Mouse (Mus musculus): ENCODE measurements at regions not wholly inside any gene's neighbourhood (a gene's known extent, or its start where the extent isn't known, plus 50 kb on each side); places are given as distances from the start of the nearest gene placed in this dataset.
A peak's percentile ranks its signal among the peaks of the same experiment; 100 is the strongest.
"Not testable (repeated sequence)": the region's sequence is repeated elsewhere in the genome, so short reads cannot be mapped to it uniquely, and the experiment has no call there.

- peak; percentile 69 for DNase-seq (ENCODE audit: inconsistent ontology term)
Measured at GRCm38 (mm10) chr2:63580489-63581139, 396.5 kb upstream of the Kcnh7 start.

- DNase-seq (ENCODE audit: inconsistent ontology term): peak; percentile 76
Measured at GRCm38 (mm10) chr2:63575172-63575571, 391.1 kb upstream of the Kcnh7 start.

GRCm38 (mm10) chr2:63574008-63574703 is 390.1 kb upstream of the Kcnh7 start:
- peak; percentile 93 for DNase-seq (ENCODE audit: inconsistent ontology term)

- DNase-seq (ENCODE audit: inconsistent ontology term): no peak
Measured at GRCm38 (mm10) chr2:63573015-63573807, 389.1 kb upstream of the Kcnh7 start.

GRCm38 (mm10) chr2:63556858-63557419 is 372.9 kb upstream of the Kcnh7 start:
- DNase-seq (ENCODE audit: inconsistent ontology term): no peak

- DNase-seq (ENCODE audit: inconsistent ontology term): not testable (repeated sequence)
Measured at GRCm38 (mm10) chr2:63541836-63542235, 357.7 kb upstream of the Kcnh7 start.

- no peak for DNase-seq (ENCODE audit: inconsistent ontology term)
Measured at GRCm38 (mm10) chr2:63518534-63518933, 334.4 kb upstream of the Kcnh7 start.

GRCm38 (mm10) chr2:63513554-63514226 is 329.6 kb upstream of the Kcnh7 start:
- peak; percentile 33 for DNase-seq (ENCODE audit: inconsistent ontology term)

GRCm38 (mm10) chr2:63503939-63504338 is 319.9 kb upstream of the Kcnh7 start:
- DNase-seq (ENCODE audit: inconsistent ontology term): peak; percentile 16

- DNase-seq (ENCODE audit: inconsistent ontology term): no peak
Measured at GRCm38 (mm10) chr2:63476411-63476810, 292.3 kb upstream of the Kcnh7 start.

GRCm38 (mm10) chr2:63475255-63475654 is 291.2 kb upstream of the Kcnh7 start:
- no peak for DNase-seq (ENCODE audit: inconsistent ontology term)

- peak; percentile 19 for DNase-seq (ENCODE audit: inconsistent ontology term)
Measured at GRCm38 (mm10) chr2:63473699-63474098, 289.6 kb upstream of the Kcnh7 start.

- no peak for DNase-seq (ENCODE audit: inconsistent ontology term)
Measured at GRCm38 (mm10) chr2:63472248-63472647, 288.2 kb upstream of the Kcnh7 start.

- DNase-seq (ENCODE audit: inconsistent ontology term): no peak
Measured at GRCm38 (mm10) chr2:63459112-63459511, 275.0 kb upstream of the Kcnh7 start.

- DNase-seq (ENCODE audit: inconsistent ontology term): peak; percentile 84
Measured at GRCm38 (mm10) chr2:63454263-63455011, 270.4 kb upstream of the Kcnh7 start.

GRCm38 (mm10) chr2:63452891-63453290 is 268.8 kb upstream of the Kcnh7 start:
- DNase-seq (ENCODE audit: inconsistent ontology term): peak; percentile 70

- no peak for DNase-seq (ENCODE audit: inconsistent ontology term)
Measured at GRCm38 (mm10) chr2:63452164-63452563, 268.1 kb upstream of the Kcnh7 start.

GRCm38 (mm10) chr2:63434327-63434726 is 250.2 kb upstream of the Kcnh7 start:
- no peak for DNase-seq (ENCODE audit: inconsistent ontology term)

- DNase-seq (ENCODE audit: inconsistent ontology term): no peak
Measured at GRCm38 (mm10) chr2:63405405-63405804, 221.3 kb upstream of the Kcnh7 start.

Data from Muller cell, postnatal 12 days (primary cell).